Mouse (Mus musculus) gonadal fat pad, adult 2 months (tissue): ENCODE data around the gene Zfp97. TPM values are rescaled to one million over a fixed set of nuclear protein-coding genes. Genes with fewer than 3 reads are reported as not detected.
"Not testable (repeated sequence)": the region's sequence is repeated elsewhere in the genome, so short reads cannot be mapped to it uniquely, and the experiment has no call there.

Source experiments
- DNase-seq: peaks from one replicate; pipeline ENCODE4 v3.0.0-alpha.2; 2012; ENCODE audit warnings: low read depth
- polyA plus RNA-seq: library from polyadenylated mRNA; depleted of rRNA; stranded (reverse); fragments of >200 nt; gene quantifications from 2 replicates; pipeline ENCODE4 v1.2.3, GENCODE M21; 2012; rRNA removed

Gene Zfp97
- polyA plus RNA-seq = 0.73 and 0.84 TPM in 2 replicates

DNA sequence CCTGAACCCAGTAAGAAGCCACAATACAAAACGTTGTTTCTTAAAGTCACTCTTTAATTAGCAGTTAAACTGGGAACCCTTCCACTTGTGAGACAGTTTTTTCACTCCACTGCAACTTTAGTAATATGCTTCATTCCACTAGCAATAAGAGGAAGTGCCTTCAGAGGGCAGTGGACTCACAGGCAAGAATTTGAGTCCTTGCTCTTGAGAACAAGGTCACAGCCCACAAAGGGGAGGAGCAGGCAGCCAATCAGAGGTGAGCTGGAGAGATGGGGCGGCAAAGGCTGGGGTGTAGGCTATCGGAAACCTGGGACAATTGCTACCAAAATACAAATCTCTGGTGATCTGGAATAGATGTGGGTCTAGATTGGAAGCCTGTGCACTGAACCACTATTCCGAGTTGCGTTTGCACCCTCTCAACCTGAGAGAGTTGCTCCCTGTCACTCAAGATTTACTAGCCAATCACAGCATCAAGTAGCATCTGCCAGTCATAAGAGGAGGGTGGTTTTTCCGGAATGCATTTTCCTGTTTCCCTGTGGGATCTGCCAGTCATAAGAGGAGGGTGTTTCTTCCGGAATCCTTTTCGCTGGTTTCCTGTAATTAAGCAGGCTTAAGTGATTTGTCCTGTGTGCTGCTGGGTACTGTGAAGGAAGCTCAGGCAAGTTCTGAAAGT is at the start of gene Zfp97:
Gene Zfp97, plus strand, starts transcription at position 586 of the 673 bp plus-strand sequence.
- not testable (repeated sequence) for DNase-seq

- not testable (repeated sequence) for DNase-seq
Observed at GRCm38 (mm10) chr17:17178757-17179413, 57.7 kb downstream of the Zfp97 start.

DNA sequence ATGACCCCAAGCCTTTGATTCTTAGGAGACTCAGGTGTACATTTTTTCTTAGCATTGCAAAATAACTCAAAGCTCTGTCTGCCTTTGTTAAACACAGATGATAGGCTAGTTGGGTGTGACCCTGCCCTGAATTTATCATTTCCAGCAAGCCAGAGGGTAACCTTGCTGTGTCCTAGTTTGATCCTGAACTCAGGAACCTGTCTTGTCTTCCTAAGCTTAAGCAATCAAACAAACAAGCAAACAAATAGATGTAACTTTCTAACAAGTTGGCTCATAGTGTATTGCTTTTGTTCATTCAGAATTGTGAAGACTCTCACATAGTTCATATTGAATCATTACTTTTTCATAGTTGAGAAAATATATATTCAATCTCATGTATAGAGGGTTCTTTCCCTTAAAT is 73.5 kb downstream of the Zfp97 start:
- DNase-seq = not testable (repeated sequence)

GRCm38 (mm10) chr17:17195178-17195577 is 74.0 kb downstream of the Zfp97 start:
- DNase-seq = no peak

GRCm38 (mm10) chr17:17196111-17196510 is 74.9 kb downstream of the Zfp97 start:
- not testable (repeated sequence) for DNase-seq

Other genes starting within 250 kb of the Zfp97 start
- gene Zfp960, start 57.3 kb upstream of the Zfp97 start, polyA plus RNA-seq = 0.77 and 0.97 TPM in 2 replicates